Mouse (Mus musculus) urinary bladder, adult 18-20 months (tissue): ENCODE measurements around the gene Rmnd5a.

Source experiments
- DNase-seq, 2 experiments: peaks; one replicate each; pipeline ENCODE4 v3.0.0; 2022; ENCODE audit warnings: low spot score in 2 of 2, mixed read lengths in 2 of 2

Gene Rmnd5a

DNA sequence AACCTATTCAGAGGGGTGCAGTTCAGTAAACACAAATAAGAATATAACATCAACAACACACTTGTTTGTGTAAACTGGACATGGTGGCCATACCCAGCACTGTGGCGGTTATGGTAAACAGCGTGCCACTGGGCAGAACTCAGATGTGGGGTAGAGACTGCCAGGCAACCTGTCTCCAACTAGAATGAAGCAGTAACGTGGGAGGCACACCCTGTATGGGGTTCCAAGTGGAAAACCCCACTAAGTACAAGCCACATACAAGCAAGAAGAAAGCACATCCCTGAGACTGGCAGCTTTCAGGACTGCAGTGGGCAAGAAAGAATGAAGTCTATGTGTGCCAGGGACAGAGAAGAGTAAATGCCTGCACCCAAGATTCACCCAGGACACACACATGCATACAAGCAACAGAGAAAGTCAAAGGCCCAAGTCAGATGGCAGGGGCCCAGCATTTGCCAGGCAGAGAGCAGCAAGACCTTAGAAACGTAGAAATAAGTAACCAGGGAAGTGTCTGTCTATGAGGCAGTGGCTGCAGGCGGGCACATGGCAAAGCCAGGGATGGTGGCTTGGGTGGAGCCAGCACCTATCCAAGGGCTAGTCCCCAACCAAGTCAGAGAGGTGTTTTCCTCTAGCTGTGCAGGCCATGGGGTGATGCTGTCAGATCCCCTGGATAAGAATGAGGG lies 68.3 kb downstream of the Rmnd5a start:
- DNase-seq = no peak

GRCm38 (mm10) chr6:71371085-71371605 lies 69.3 kb downstream of the Rmnd5a start:
- DNase-seq = no peak

GRCm38 (mm10) chr6:71369416-71369815 lies 71.0 kb downstream of the Rmnd5a start:
- DNase-seq = no peak

DNA sequence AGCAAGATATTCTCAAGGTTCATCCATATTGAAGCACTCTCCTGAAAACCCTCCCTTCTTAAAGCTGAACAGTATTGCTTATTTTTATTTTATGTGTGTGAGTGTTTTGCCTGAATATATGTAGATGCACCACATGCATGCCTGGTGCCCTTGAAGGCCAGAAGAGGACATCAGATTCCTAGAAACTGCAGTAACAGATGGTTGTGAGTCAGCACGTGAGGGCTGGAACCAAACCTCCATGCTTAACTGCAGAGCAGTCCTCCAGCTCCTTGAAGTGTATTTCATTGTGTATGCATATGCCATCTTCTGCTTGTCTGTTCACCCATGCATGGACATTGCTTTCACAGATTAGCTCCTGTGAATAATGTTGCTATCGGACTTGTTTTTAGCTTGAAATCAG lies 76.4 kb downstream of the Rmnd5a start:
- DNase-seq = no peak

GRCm38 (mm10) chr6:71361156-71361670 lies 79.2 kb downstream of the Rmnd5a start:
- DNase-seq = no peak

DNA sequence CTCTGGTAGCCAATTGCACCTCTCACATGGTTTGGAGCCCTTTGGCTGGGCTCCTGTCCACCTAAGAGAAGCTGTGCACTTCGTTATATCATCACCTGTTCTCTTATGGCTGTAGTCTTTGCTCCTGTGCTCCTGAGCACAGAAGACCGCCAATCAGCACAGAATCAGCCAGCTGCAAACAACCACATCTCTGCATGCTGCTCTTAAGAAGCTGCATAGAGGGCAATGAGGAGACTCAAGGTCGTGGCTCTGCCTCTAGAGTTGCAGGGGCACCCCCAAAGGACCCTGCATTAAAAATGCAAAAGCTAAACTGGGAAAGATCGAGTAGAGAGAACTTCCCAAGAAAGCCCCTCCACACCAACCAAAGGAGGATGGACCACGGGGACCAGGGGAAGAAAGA lies 79.7 kb downstream of the Rmnd5a start:
- DNase-seq = no peak

GRCm38 (mm10) chr6:71360221-71360620 lies 80.2 kb downstream of the Rmnd5a start:
- DNase-seq = no peak

GRCm38 (mm10) chr6:71357493-71357892 lies 82.9 kb downstream of the Rmnd5a start:
- no peak for DNase-seq

GRCm38 (mm10) chr6:71353722-71354121 lies 86.7 kb downstream of the Rmnd5a start:
- DNase-seq = no peak

GRCm38 (mm10) chr6:71352866-71353427 lies 87.5 kb downstream of the Rmnd5a start:
- DNase-seq = no peak

DNA sequence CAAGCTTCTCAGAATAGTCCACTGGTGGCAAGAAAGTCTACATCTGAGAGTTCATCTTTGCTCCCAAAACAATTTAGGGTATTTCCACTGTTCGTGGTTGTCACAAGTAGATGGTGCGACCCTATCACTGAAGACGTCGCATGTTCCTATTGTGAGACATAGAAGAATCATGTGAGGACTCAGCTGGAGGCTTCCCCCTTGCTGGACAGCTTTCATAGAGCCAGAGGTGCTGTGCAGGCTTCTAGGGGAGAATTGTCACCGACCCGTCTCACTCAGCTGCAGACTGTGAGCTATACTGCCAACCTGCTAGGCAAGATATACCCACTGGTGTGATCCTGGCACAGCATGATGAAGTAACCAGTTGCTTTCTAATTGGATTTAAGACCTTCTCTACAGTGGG lies 88.2 kb downstream of the Rmnd5a start:
- no peak for DNase-seq

- DNase-seq = no peak
Observed at GRCm38 (mm10) chr6:71351201-71351600, 89.2 kb downstream of the Rmnd5a start.

- no peak for DNase-seq
Observed at GRCm38 (mm10) chr6:71348006-71348405, 92.4 kb downstream of the Rmnd5a start.

- DNase-seq = no peak
Observed at GRCm38 (mm10) chr6:71341179-71341578, 99.3 kb downstream of the Rmnd5a start.

- no peak for DNase-seq
Observed at GRCm38 (mm10) chr6:71339351-71339750, 101.1 kb downstream of the Rmnd5a start.

DNA sequence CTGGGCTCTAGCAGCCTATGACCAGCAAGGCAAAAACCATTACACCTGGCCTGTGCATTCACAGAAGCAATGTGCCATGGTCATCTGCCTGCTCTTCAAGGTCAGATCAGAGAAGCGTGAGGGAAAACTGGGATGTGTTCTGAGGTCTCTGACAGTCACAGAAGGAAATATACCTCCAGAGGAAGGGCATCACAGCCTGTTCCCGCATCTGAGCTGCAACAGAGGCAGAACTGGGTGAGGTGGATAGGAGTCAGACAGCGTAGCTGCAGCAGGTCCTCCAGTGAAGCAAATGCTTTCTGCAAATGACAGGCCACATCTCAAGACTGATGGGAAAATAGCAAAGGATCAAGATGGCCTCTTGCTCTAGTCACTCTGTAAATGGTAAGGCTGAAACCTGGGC lies 101.5 kb downstream of the Rmnd5a start:
- no peak for DNase-seq
